Mouse (Mus musculus) megakaryocyte, embryonic 14.5 days (primary cell): ENCODE measurements around the gene Sipa1l2.

Experiments used
- FLI1 ChIP-seq: IDR thresholded peaks from 2 replicates; pipeline ENCODE4 v1.6.1; 2012; ENCODE audit warnings: low read length, inconsistent platforms, mixed read lengths
- GATA1 ChIP-seq: IDR thresholded peaks from 3 replicates; pipeline ENCODE4 v1.6.1; 2012; ENCODE audit warnings: mixed read lengths, low read length, inconsistent platforms, borderline replicate concordance

- no peak for TF ChIP-seq GATA1
- no peak for TF ChIP-seq FLI1
These were observed 47.3 kb upstream of the Sipa1l2 start for GRCm38 (mm10) chr8:125616935-125617334.
